21 mouse cellular contexts compared by ENCODE assay signal in genomic region chr5:145112566-145112965, GRCm38 (mm10). TPM values are rescaled to one million over a fixed set of nuclear protein-coding genes. Genes with fewer than 3 reads are reported as not detected.
"Had no signal": no experiment of that assay in that cellular context is flagged by ENCODE, and none has a peak within 500 bp of the region (broad histone marks: within the 10 kb centered on the region; RNA-seq: fewer than 3 reads in every experiment).

No protein-coding gene starts in this region.

- ATAC-seq: liver, postnatal 0 days; lung, postnatal 0 days; midbrain, embryonic 13.5 days; midbrain, embryonic 15.5 days had no signal

- H3K27me3 ChIP-seq: lung, embryonic 15.5 days had no signal

- H3K4me3 ChIP-seq: lung, embryonic 15.5 days; midbrain, embryonic 13.5 days; midbrain, embryonic 15.5 days; neural tube, embryonic 12.5 days had no signal

- H3K9me3 ChIP-seq: lung, embryonic 15.5 days; midbrain, embryonic 13.5 days; midbrain, embryonic 15.5 days; neural tube, embryonic 12.5 days had no signal

- DNase-seq: liver, postnatal 0 days; lung, adult 2 months; lung, postnatal 14 days; lung, postnatal 36 days; right cerebral cortex, postnatal 14 days; thymus, adult 18-20 months; thymus, postnatal 14 days; thymus, postnatal 36 days had no signal

RNA-seq across cellular contexts. Expression of gene Kpna7, which starts 28.7 kb away (rescaled TPM):
- total RNA-seq: megakaryocyte progenitor cell, adult 5-6 weeks; midbrain, postnatal 0 days; monocyte, adult 5-6 weeks; neutrophil, adult 5-6 weeks had no signal
- polyA plus RNA-seq: liver, postnatal 0 days; lung, adult 2 months; lung, embryonic 15.5 days; lung, postnatal 0 days; macrophage; midbrain, embryonic 11.5 days; midbrain, embryonic 13.5 days; midbrain, embryonic 15.5 days; midbrain, postnatal 0 days; neural tube, embryonic 12.5 days; neural tube, embryonic 14.5 days; stomach, embryonic 14.5 days had no signal
